20 mouse cellular contexts compared by ENCODE assay signal in the genomic region with DNA sequence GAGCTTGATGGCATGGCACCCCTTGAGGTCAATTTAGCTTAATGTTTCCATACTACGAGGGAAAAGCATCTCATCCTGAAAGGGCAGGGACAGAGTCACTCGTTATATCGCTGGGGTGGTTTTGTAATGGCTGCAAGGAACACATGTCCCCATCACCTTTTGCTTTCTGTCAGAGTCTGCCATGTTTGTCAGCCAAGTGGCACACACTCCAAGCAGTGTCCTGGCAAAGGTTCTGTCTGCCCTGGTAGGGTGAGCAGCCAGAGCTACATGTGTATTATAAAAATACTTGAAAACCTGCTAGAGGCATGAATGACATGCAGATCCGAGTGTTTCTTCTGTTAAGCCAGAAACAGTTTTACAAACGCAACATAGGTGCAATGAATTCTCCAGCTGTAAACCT.
DNase-seq lines count a peak whose midpoint lies in the region; ATAC-seq lines count a peak whose summit lies in the region.
"Had no signal": no experiment of that assay in that cellular context is flagged by ENCODE, and none has a peak within 500 bp of the region (broad histone marks: within the 10 kb centered on the region; RNA-seq: fewer than 3 reads in every experiment).

No protein-coding gene starts in this region.

- no peak overlapping the region for H3K4me2 ChIP-seq in limb, embryonic 13.5 days (replicated peaks)
- H3K4me2 ChIP-seq: forebrain, embryonic 15.5 days; hindbrain, embryonic 12.5 days; limb, embryonic 12.5 days; liver, embryonic 15.5 days had no signal

- no peak for ATAC-seq in limb, embryonic 13.5 days (ENCODE audit: low FRiP score, low read depth)
- ATAC-seq: inflammation-experienced regulatory T-cells, adult 6 months; midbrain, embryonic 16.5 days had no signal

- peaks cover 15% of the 10 kb centered on the region for H3K4me1 ChIP-seq in limb, embryonic 13.5 days
- H3K4me1 ChIP-seq in limb, embryonic 10.5 days, result peaks cover 5% of the 10 kb centered on the region; the same call in 1 of the 2 replicates
- H3K4me1 ChIP-seq: hindbrain, embryonic 12.5 days; liver, embryonic 15.5 days had no signal

- H3K9ac ChIP-seq in limb, embryonic 13.5 days, result no peak overlapping the region
- H3K9ac ChIP-seq: forebrain, embryonic 15.5 days; hindbrain, embryonic 12.5 days; limb, embryonic 12.5 days; liver, embryonic 15.5 days had no signal

- H3K27me3 ChIP-seq in limb, embryonic 13.5 days, result no peaks in the 10 kb centered on the region
- no peaks in the 10 kb centered on the region for H3K27me3 ChIP-seq in limb, embryonic 10.5 days (ENCODE audit: low read depth, poor library complexity, severe bottlenecking)
- H3K27me3 ChIP-seq: CH12.LX; forebrain, embryonic 15.5 days; hindbrain, embryonic 12.5 days; liver, embryonic 15.5 days had no signal

- DNase-seq in adrenal gland, postnatal 14 days, result peak; percentile 52
- DNase-seq in adrenal gland, adult 18-20 months (ENCODE audit: low spot score in 2 of 2), result no peak
- DNase-seq in heart, adult 18-20 months, result peak; percentile 34 to 45
- no peak for DNase-seq in heart, postnatal 4 days
- no peak for DNase-seq in limb, embryonic 10.5 days (ENCODE audit: low spot score)
- peak; percentile 30 for DNase-seq in skeletal muscle tissue, adult 2 months (ENCODE audit: low read depth, low spot score)
- DNase-seq in right cerebral cortex, postnatal 10 days (ENCODE audit: low spot score in 2 of 2), result no peak
- DNase-seq: cerebellum, postnatal 36 days; layer of hippocampus, adult 9-11 months; spleen, adult 18-20 months; thymus, adult 18-20 months had no signal

- H3K9me3 ChIP-seq in limb, embryonic 13.5 days, result no peaks in the 10 kb centered on the region
- H3K9me3 ChIP-seq in limb, embryonic 10.5 days (replicated peaks), result no peaks in the 10 kb centered on the region
- H3K9me3 ChIP-seq: forebrain, embryonic 15.5 days; hindbrain, embryonic 12.5 days; limb, embryonic 12.5 days; liver, embryonic 15.5 days had no signal

- H3K36me3 ChIP-seq in limb, embryonic 13.5 days, result no peaks in the 10 kb centered on the region
- H3K36me3 ChIP-seq in limb, embryonic 10.5 days, result no peaks in the 10 kb centered on the region
- H3K36me3 ChIP-seq: forebrain, embryonic 15.5 days; hindbrain, embryonic 12.5 days; limb, embryonic 12.5 days; liver, embryonic 15.5 days had no signal

- 55% methylated on average over 5 of the region's 5 CpGs for WGBS in limb, embryonic 13.5 days
- WGBS in limb, embryonic 10.5 days, result 86% methylated on average over 5 of the region's 5 CpGs

- peak overlapping the region; percentile 6; the same call in 1 of the 2 replicates for H3K27ac ChIP-seq in limb, embryonic 13.5 days
- no peak overlapping the region for H3K27ac ChIP-seq in limb, embryonic 10.5 days
- H3K27ac ChIP-seq: forebrain, embryonic 15.5 days; hindbrain, embryonic 12.5 days; limb, embryonic 12.5 days; liver, embryonic 15.5 days had no signal

- no peak overlapping the region for H3K4me3 ChIP-seq in limb, embryonic 13.5 days
- no peak overlapping the region for H3K4me3 ChIP-seq in limb, embryonic 10.5 days
- H3K4me3 ChIP-seq: erythroblast, embryonic 14.5 days; forebrain, embryonic 15.5 days; hindbrain, embryonic 12.5 days; limb, embryonic 12.5 days; liver, embryonic 15.5 days had no signal

Comparison
In these comparisons a context has a peak if more than half of its experiments do, and no peak if none do; other contexts are left out.
1. DNase-seq: peak in adrenal gland, postnatal 14 days (single experiment), heart, adult 18-20 months (2 of 2) and skeletal muscle tissue, adult 2 months (single experiment); none in adrenal gland, adult 18-20 months (0 of 2), heart, postnatal 4 days (single experiment), limb, embryonic 10.5 days (single experiment) and right cerebral cortex, postnatal 10 days (0 of 2).